Mouse (Mus musculus) erythroblast, adult 5-6 weeks (primary cell): ENCODE results near the gene Psmb3. TPM values are rescaled to one million over a fixed set of nuclear protein-coding genes. Genes with fewer than 3 reads are reported as not detected.

Experiments used
- ATAC-seq: replicated peaks from 2 replicates; pipeline ENCODE4 v1.8.0; 2016; ENCODE audit warnings: moderate number of reproducible peaks, mild to moderate bottlenecking, moderate TSS enrichment, inconsistent platforms; ENCODE audit not compliant: poor library complexity, low FRiP score, severe bottlenecking
- total RNA-seq, 2 experiments: library from RNA; stranded (forward) in 1 of 2; stranded (reverse) in 1 of 2; fragments of 150-400 nt in 1 of 2; fragments of 200-764, 138-1000 nt in 1 of 2; gene quantifications; 2 replicates each; pipeline versions ENCODE4 v1.2.3 to v1.2.4; 2015 to 2017; ENCODE audit warnings: low replicate concordance in 2 of 2

The Psmb3 gene
- total RNA-seq, 2 experiments from 2014 or later, result 37.0 to 40.3 TPM

DNA sequence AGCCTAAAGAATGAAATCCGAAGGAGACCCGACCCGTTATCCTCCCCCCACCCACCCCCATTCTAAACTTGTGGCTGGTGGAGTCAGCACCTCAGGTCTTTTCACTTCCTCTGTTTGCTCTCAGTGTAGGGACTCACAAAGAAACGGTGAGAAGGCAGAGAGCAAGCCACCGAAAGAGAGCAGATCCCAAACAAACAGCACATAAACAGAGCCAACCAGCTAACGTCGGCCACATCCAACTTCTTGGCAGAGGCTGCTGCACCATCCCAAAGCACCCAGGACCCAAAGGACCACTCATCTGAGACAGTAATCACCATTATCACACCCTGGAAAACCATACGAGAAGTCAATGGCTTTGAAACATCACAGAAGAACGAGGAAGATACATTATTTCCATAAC is 40.2 kb downstream of the Psmb3 start:
- no peak for ATAC-seq

DNA sequence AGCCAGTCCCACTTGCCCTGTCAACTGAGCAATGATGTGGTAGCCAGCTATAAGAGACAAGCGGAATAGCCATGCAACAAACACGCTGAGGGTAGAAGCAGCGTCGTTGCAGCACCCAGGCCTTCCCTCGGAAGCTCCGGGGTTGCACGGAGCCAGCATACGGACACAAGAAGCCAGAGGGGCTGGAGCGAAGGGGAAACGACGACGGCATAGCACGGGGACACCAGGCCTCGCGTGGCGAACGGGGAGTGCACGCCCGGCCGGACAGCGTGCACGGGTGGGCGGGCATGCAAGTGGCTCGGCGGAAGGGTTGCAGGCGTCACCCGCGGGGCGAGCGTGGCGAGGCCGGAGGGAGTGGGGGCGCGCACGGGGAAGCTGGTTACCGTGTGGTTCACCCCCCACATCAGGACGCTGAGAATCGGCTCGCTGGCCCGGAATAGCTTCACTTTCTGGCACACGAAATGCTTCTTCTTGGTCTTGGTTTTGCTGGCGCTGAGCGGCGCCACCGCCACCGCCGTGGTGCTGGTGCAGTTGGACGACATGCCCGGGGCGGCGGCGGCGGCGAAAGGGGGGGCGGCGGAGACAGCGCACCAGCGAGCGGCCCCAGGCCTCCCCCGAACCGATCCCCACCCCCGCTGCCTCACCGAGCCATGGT is 41.0 kb downstream of the Psmb3 start, which contains the start of gene Pip4k2b:
Gene Pip4k2b, minus strand, starts transcription at position 642 of the 655 bp plus-strand sequence.
- ATAC-seq, result peak; percentile 48

DNA sequence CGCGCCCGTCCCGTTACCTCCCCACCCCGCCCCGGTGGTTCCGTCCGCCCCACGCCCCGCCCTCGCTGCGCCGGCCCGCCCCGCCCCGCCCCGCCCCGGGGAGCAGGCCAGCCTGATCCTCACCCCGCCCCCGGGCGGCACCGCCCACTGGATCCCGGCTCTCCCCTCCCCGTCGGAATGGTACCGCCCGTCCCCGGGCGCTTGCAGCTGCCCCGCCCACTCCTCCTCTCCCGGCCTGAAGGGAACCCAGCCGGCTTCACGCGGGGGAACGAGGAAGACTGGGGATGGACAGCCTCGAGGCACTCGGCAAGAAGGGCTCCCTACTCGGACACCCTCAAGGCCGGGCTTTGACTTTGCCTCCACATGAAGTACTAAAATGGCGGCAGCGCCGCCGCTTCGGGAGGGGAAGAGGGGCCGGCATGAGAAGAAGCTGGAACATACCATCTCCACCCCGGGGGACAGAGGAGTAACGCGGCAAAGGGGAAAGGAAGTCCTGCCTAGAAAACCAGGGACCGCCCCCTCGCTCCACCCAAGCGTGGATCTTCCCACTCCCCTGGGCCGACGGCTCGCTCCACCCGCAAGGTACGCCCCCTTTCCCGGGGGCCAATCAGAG is 41.6 kb downstream of the Psmb3 start:
- peak; percentile 93 for ATAC-seq

DNA sequence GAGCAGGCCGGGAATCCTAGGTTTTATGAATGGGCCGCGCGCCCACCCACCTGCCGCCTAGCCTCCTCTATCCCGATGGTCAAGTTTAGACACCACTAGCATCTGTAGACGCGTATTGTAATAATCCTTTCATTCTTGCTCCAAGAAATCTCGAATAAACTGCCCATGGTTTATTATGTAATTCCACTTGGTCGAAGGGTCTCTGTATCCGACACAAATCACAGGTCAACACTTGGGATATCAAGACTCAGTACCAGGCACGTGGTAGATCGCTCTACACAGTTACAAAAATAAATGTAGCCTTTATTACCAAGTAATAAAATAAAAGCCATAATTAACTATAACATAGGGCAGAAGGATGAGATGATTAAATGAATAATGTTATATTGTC is 42.1 kb downstream of the Psmb3 start:
- ATAC-seq, result no peak

DNA sequence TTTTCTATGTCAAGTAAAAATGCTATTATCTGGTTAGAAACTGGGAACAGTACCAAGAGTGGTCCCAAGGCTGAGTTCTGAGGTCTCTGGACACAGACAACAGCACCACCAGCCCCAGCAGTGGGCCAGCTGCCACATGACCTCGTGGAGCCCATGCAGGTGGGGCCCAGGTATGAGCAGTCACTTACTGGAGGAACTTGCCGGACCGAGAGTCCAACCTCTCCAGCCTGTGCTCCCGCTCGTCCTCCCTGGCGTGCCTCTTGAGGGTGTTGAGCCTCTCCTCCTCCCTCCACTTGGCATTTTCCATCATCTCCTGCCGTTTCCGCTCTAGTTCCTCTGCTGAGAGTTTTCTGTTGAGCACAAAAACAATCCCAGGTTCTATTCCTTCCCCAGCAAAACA is 44.6 kb downstream of the Psmb3 start:
- ATAC-seq, result no peak

DNA sequence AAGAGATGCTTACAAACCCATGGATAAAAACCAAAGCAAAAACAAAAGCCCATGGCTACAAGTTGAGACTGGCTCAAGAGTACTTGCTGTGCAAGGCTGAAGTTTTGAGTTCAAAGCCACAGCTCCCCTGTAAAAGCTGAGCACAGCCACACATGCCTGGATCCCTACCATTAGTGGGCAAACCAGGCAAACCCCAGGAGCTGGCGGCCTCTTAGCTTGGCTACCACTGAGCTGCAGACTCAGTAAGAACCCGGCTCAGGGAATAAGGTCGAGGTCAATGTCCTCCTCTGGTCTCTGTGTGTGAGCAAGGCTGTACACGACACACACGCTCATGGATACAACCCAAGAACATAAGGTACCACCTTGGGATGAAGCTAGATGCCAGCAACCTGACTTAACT is 45.3 kb downstream of the Psmb3 start:
- ATAC-seq, result no peak

DNA sequence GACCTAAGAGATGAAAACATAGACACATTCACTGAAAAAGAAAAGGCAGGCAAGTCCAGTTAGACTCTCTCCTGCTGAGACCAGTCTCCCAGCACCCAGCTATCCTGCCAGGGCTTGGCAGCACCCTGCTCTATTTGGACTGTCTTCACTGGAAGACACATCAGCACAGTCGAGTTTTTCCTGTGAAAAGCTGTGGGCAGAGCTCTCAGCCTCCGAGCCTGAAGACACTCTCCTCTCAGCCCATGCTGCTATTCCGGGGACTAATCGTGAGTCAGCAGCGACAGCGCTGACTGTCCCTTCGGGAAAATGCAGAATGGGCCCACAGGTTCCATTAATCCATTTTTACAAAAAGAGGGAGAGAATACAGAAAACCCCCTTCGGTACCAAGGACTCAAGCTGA is 50.1 kb downstream of the Psmb3 start:
- no peak for ATAC-seq

DNA sequence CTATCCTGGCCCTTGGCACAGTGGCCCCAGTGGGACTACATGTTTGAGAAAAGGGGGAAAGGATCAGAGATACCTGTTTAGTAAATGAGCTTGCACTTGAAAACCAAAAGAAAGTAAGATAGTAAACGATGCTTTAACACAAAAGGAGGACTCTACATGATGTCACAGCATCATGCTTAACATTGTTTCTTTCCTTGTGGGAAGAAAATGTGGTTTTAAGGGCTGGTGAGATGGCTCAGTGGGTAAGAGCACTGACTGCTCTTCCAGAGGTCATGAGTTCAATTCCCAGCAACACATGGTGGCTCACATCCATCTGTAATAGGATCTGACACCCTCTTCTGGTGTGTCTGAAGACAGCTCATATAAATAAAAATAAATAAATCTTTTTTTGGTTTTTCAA is 54.9 kb downstream of the Psmb3 start:
- no peak for ATAC-seq

DNA sequence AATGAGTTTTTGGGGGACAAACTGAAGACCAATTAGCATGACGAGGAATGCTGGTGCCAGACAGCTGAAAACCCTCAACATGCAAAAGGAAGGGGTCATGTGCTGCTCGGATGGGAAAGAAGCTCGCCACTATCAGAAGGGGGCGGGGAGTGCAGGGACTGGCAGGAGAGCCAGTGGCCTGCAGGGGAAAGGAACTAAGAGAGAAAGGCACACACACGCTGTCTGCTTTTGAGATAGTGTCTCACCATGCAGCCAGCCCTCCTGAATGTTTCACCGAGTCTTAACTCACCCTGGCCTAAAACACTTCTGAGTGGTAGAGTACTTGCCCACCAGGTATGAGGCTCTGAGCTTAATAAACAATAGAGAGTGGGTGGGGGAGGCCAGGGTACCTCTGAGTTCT is 55.7 kb downstream of the Psmb3 start:
- no peak for ATAC-seq

DNA sequence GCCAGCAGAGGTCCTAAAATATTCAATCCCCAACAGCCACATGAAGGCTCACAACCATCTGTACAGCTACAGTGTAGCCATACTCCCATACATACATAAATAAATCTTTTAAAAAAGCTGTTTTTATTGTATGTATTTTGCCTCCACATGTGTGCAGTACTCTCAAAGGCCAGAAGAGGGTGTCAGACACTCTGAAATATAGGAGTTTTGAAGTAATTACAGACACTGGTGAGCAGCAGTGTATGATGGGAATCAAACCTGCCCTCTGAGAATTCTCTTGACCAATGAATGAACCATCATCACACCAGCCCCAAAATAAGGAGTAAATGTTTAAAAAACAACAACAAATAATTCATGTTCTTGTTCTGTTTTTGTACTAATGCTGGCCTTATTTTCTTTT is 58.4 kb downstream of the Psmb3 start:
- no peak for ATAC-seq

Other genes starting within 250 kb of the Psmb3 start
- gene 4933428G20Rik, start 203.1 kb upstream of the Psmb3 start, total RNA-seq (2015; ENCODE audit: low replicate concordance), result not detected in 2 replicates
- not detected in 2 replicates for gene 4933428G20Rik, start 203.1 kb upstream of the Psmb3 start, total RNA-seq (2017; ENCODE audit: low replicate concordance)
- not detected in 2 replicates for gene Srcin1, start 127.2 kb upstream of the Psmb3 start, total RNA-seq (2015; ENCODE audit: low replicate concordance)
- not detected in 2 replicates for gene Srcin1, start 127.2 kb upstream of the Psmb3 start, total RNA-seq (2017; ENCODE audit: low replicate concordance)
- gene Epop, start 73.7 kb upstream of the Psmb3 start, total RNA-seq (2015; ENCODE audit: low replicate concordance), result 0.58 TPM in 1 of 2 replicates, not detected in the other
- not detected in 2 replicates for gene Epop, start 73.7 kb upstream of the Psmb3 start, total RNA-seq (2017; ENCODE audit: low replicate concordance)
- gene Mllt6, start 40.0 kb upstream of the Psmb3 start, total RNA-seq (2015; ENCODE audit: low replicate concordance), result 1.2 and 1.9 TPM in 2 replicates
- gene Mllt6, start 40.0 kb upstream of the Psmb3 start, total RNA-seq (2017; ENCODE audit: low replicate concordance), result 1.5 and 3.9 TPM in 2 replicates
- gene Cisd3, start 17.6 kb upstream of the Psmb3 start, total RNA-seq (2015; ENCODE audit: low replicate concordance), result 2.3 TPM in 1 of 2 replicates, not detected in the other
- 1.7 TPM in 1 of 2 replicates, not detected in the other for gene Cisd3, start 17.6 kb upstream of the Psmb3 start, total RNA-seq (2017; ENCODE audit: low replicate concordance)
- gene Pcgf2, start 2.9 kb upstream of the Psmb3 start, total RNA-seq (2015; ENCODE audit: low replicate concordance), result 0.77 TPM in 1 of 2 replicates, not detected in the other
- not detected in 2 replicates for gene Pcgf2, start 2.9 kb upstream of the Psmb3 start, total RNA-seq (2017; ENCODE audit: low replicate concordance)
- gene Pip4k2b, start 41.3 kb downstream of the Psmb3 start, total RNA-seq (2015; ENCODE audit: low replicate concordance), result 3.3 and 4.0 TPM in 2 replicates
- gene Pip4k2b, start 41.3 kb downstream of the Psmb3 start, total RNA-seq (2017; ENCODE audit: low replicate concordance), result 3.6 and 4.5 TPM in 2 replicates
- 7.1 and 15.4 TPM in 2 replicates for gene Cwc25, start 63.2 kb downstream of the Psmb3 start, total RNA-seq (2015; ENCODE audit: low replicate concordance)
- 8.9 and 12.3 TPM in 2 replicates for gene Cwc25, start 63.2 kb downstream of the Psmb3 start, total RNA-seq (2017; ENCODE audit: low replicate concordance)
- gene 1700001P01Rik, start 72.5 kb downstream of the Psmb3 start, total RNA-seq (2015; ENCODE audit: low replicate concordance), result not detected in 2 replicates
- not detected in 2 replicates for gene 1700001P01Rik, start 72.5 kb downstream of the Psmb3 start, total RNA-seq (2017; ENCODE audit: low replicate concordance)
- gene Rpl23, start 79.0 kb downstream of the Psmb3 start, total RNA-seq (2015; ENCODE audit: low replicate concordance), result 241 and 306 TPM in 2 replicates
- 280 and 382 TPM in 2 replicates for gene Rpl23, start 79.0 kb downstream of the Psmb3 start, total RNA-seq (2017; ENCODE audit: low replicate concordance)
- 31.8 and 54.8 TPM in 2 replicates for gene Lasp1, start 95.6 kb downstream of the Psmb3 start, total RNA-seq (2015; ENCODE audit: low replicate concordance)
- 28.4 and 129 TPM in 2 replicates for gene Lasp1, start 95.6 kb downstream of the Psmb3 start, total RNA-seq (2017; ENCODE audit: low replicate concordance)
- gene B230217C12Rik, start 137.4 kb downstream of the Psmb3 start, total RNA-seq (2015; ENCODE audit: low replicate concordance), result 2.1 TPM in 1 of 2 replicates, not detected in the other
- not detected in 2 replicates for gene B230217C12Rik, start 137.4 kb downstream of the Psmb3 start, total RNA-seq (2017; ENCODE audit: low replicate concordance)
- not detected in 2 replicates for gene Fbxo47, start 180.8 kb downstream of the Psmb3 start, total RNA-seq (2015; ENCODE audit: low replicate concordance)
- 0.84 and 0.85 TPM in 2 replicates for gene Fbxo47, start 180.8 kb downstream of the Psmb3 start, total RNA-seq (2017; ENCODE audit: low replicate concordance)